Mouse (Mus musculus) stomach, embryonic 16.5 days (tissue): Measurements from ENCODE around the gene Ch25h. TPM values are rescaled to one million over a fixed set of nuclear protein-coding genes. Genes with fewer than 3 reads are reported as not detected.

ENCODE experiments used
- ATAC-seq: fragments of 200-750 bp; cut with Nextera tagmentation; 2 replicates; pipeline ENCODE4 v1.8.0; 2017; ENCODE audit warnings: moderate number of reproducible peaks, moderate TSS enrichment; ENCODE audit not compliant: insufficient read depth, low FRiP score
- H3K27ac ChIP-seq: fragments of 300-500 bp; sonication (generic); 2 replicates; pipeline ENCODE4 v1.5.1; 2014; ENCODE audit warnings: low read length
- H3K27me3 ChIP-seq: fragments of 300-500 bp; sonication (generic); 2 replicates; pipeline ENCODE4 v1.6.1; 2014; ENCODE audit warnings: low read length, control low read depth, mixed read lengths; ENCODE audit not compliant: control insufficient read depth, insufficient read depth
- H3K36me3 ChIP-seq: fragments of 300-500 bp; sonication (generic); 2 replicates; pipeline ENCODE4 v1.6.1; 2014; ENCODE audit warnings: low read length; ENCODE audit not compliant: control insufficient read depth, insufficient read depth
- H3K4me1 ChIP-seq: fragments of 300-500 bp; sonication (generic); 2 replicates; pipeline ENCODE4 v1.6.1; 2014; ENCODE audit warnings: low read length, control low read depth, mixed read lengths; ENCODE audit not compliant: control insufficient read depth, insufficient read depth
- H3K4me2 ChIP-seq: fragments of 300-500 bp; sonication (generic); 2 replicates; pipeline ENCODE4 v1.6.1; 2014; ENCODE audit warnings: low read depth, low read length, mixed read lengths
- H3K4me3 ChIP-seq: fragments of 300-500 bp; sonication (generic); replicated peaks from 2 replicates; pipeline ENCODE4 v1.5.1; 2014; ENCODE audit warnings: mild to moderate bottlenecking, low read length
- H3K9ac ChIP-seq: fragments of 300-500 bp; sonication (generic); 2 replicates; pipeline ENCODE4 v1.6.1; 2014; ENCODE audit warnings: low read length
- H3K9me3 ChIP-seq: fragments of 300-500 bp; sonication (generic); replicated peaks from 2 replicates; pipeline ENCODE4 v1.6.1; 2016; ENCODE audit warnings: low read length, control low read depth; ENCODE audit not compliant: control insufficient read depth
- WGBS: fragments of 180-500 bp; shearing (Covaris S2); extraction: QIAGEN DNeasy Blood & Tissue Kit; methylation state at CpG from one replicate; pipeline ENCODE4 v1.1.7; 2014; 5-methylcytosine and 5-hydroxymethylcytosine counted together
- polyA plus RNA-seq: library from polyadenylated mRNA; unstranded; fragments of >200 nt; fragmentation: Nextera tagmentation; extraction: Ambion mirVana; gene quantifications from 2 replicates; pipeline ENCODE4 v1.2.1, GENCODE M21; 2015

Gene Ch25h
- polyA plus RNA-seq, 1 experiment from 2014 or later, result 2.7 TPM

DNA sequence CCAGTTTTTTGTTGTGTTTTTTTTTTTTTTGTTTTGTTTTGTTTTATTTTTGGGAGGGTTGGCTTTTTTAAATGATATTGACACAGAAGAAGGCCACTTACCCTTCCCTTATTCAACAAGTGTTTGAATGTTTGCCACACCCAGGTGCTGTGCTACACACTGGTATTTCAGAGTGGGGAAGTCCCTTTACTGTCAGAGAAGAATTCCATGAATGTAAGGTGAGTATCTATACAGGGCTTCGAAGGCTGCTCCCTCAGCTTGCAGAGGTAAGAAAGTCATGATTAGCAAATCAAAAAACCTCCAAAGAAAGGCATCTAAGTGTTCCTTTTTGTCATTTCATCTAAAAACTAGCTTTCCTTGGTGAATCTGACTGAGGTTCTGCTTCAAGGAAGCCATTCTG lies 26.1 kb downstream of the Ch25h start:
- 62% methylated on average over 1 of the region's 1 CpGs for WGBS
- no peak overlapping the region for H3K27ac ChIP-seq
- H3K9ac ChIP-seq, result no peak overlapping the region
- 0 out of 2 replicates have a peak, but pooled peaks cover 2% of the 10 kb centered on the region for H3K4me1 ChIP-seq
- H3K4me2 ChIP-seq, result no peak overlapping the region
- ATAC-seq, result no peak
- no peaks in the 10 kb centered on the region for H3K36me3 ChIP-seq
- H3K4me3 ChIP-seq, result no peak overlapping the region
- H3K27me3 ChIP-seq, result no peaks in the 10 kb centered on the region
- no peaks in the 10 kb centered on the region for H3K9me3 ChIP-seq

- H3K4me2 ChIP-seq, result peak overlapping the region; percentile 30; the same call in 1 of the 2 replicates
These were observed 29.5 kb downstream of the Ch25h start for GRCm38 (mm10) chr19:34445410-34446012.

GRCm38 (mm10) chr19:34444785-34445184 lies 30.2 kb downstream of the Ch25h start:
- H3K9ac ChIP-seq, result no peak overlapping the region
- 0 out of 2 replicates have a peak overlapping the region, but pooled peaks have one; percentile 3 for H3K27ac ChIP-seq
- no peaks in the 10 kb centered on the region for H3K36me3 ChIP-seq
- H3K4me2 ChIP-seq, result no peak overlapping the region
- WGBS, result 68% methylated on average over 3 of the region's 3 CpGs
- H3K9me3 ChIP-seq, result no peaks in the 10 kb centered on the region
- H3K4me3 ChIP-seq, result no peak overlapping the region
- H3K27me3 ChIP-seq, result no peaks in the 10 kb centered on the region
- no peak for ATAC-seq
- 0 out of 2 replicates have a peak, but pooled peaks cover 2% of the 10 kb centered on the region for H3K4me1 ChIP-seq

More at GRCm38 (mm10) chr19:34445410-34446012, 29.5 kb downstream of the Ch25h start:
- H3K9ac ChIP-seq, result no peak overlapping the region
- peak overlapping the region; percentile 43 for H3K27ac ChIP-seq
- ATAC-seq, result no peak
- no peaks in the 10 kb centered on the region for H3K36me3 ChIP-seq
- 44% methylated on average over 4 of the region's 4 CpGs for WGBS
- H3K27me3 ChIP-seq, result no peaks in the 10 kb centered on the region
- H3K9me3 ChIP-seq, result no peaks in the 10 kb centered on the region
- H3K4me3 ChIP-seq, result no peak overlapping the region
- H3K4me1 ChIP-seq, result 0 out of 2 replicates have a peak, but pooled peaks cover 2% of the 10 kb centered on the region

- Histone ChIP-seq H3K36me3 (no peaks in the 10 kb centered on the region), H3K27ac (peak overlapping the region; percentile 28; the same call in 1 of the 2 replicates), H3K4me2 (no peak overlapping the region), H3K9ac (no peak overlapping the region), H3K9me3 (no peaks in the 10 kb centered on the region), H3K4me3 (no peak overlapping the region), H3K4me1 (0 out of 2 replicates have a peak, but pooled peaks cover 2% of the 10 kb centered on the region), H3K27me3 (no peaks in the 10 kb centered on the region)
- 58% methylated on average over 2 of the region's 2 CpGs for WGBS
- ATAC-seq, result peak; percentile 77
These were observed 33.0 kb downstream of the Ch25h start for GRCm38 (mm10) chr19:34441979-34442378.

GRCm38 (mm10) chr19:34435197-34435611 lies 39.8 kb downstream of the Ch25h start:
- Histone ChIP-seq H3K27ac (no peak overlapping the region), H3K4me3 (no peak overlapping the region), H3K9me3 (no peaks in the 10 kb centered on the region), H3K36me3 (no peaks in the 10 kb centered on the region), H3K9ac (no peak overlapping the region), H3K4me2 (no peak overlapping the region), H3K27me3 (no peaks in the 10 kb centered on the region), H3K4me1 (no peaks in the 10 kb centered on the region)
- 62% methylated on average over 5 of the region's 5 CpGs for WGBS
- no peak for ATAC-seq

GRCm38 (mm10) chr19:34431314-34431713 lies 43.6 kb downstream of the Ch25h start:
- H3K4me1 ChIP-seq, result no peaks in the 10 kb centered on the region
- no peak overlapping the region for H3K27ac ChIP-seq
- 84% methylated on average over 3 of the region's 3 CpGs for WGBS
- no peaks in the 10 kb centered on the region for H3K36me3 ChIP-seq
- no peak overlapping the region for H3K4me3 ChIP-seq
- H3K27me3 ChIP-seq, result no peaks in the 10 kb centered on the region
- H3K9ac ChIP-seq, result no peak overlapping the region
- H3K9me3 ChIP-seq, result no peaks in the 10 kb centered on the region
- no peak for ATAC-seq
- no peak overlapping the region for H3K4me2 ChIP-seq

DNA sequence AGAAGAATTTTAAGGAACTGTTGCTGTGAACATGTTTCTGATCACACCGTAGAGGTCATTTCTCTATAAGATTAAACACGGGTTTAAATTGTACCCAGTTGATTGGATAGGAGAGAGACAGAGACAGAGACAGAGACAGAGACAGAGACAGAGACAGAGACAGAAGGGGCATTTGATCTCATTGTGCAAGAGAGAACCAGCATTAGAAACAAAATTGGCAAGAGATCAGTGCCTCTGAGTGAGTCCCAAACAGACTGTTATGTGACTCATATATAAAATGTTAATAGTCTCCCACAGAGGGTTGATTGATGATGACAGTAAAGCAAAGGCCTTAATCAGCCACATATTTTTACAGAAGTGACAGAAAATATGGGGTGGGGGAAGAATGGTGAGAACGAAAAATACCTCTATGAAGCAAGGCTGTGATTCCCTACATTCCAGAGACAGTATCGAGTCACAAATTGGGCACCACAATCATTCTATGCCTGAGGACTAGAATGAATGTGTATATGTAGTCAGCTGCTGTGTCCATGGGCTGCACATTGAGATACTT lies 51.1 kb downstream of the Ch25h start:
- Histone ChIP-seq H3K4me1 (0 out of 2 replicates have a peak, but pooled peaks cover 3% of the 10 kb centered on the region), H3K36me3 (no peaks in the 10 kb centered on the region), H3K4me3 (no peak overlapping the region), H3K9ac (no peak overlapping the region), H3K27ac (no peak overlapping the region), H3K27me3 (no peaks in the 10 kb centered on the region), H3K9me3 (no peaks in the 10 kb centered on the region), H3K4me2 (no peak overlapping the region)
- ATAC-seq, result no peak
- 72% methylated on average over 4 of the region's 4 CpGs for WGBS

Other genes with a start within 250 kb of the Ch25h start
- 2,412 and 2,864 TPM in 2 replicates for gene Acta2, start 219.6 kb downstream of the Ch25h start, polyA plus RNA-seq
- gene Fas, start 184.5 kb downstream of the Ch25h start, polyA plus RNA-seq, result 5.1 and 5.9 TPM in 2 replicates
- 31.2 and 32.4 TPM in 2 replicates for gene Lipa, start 52.3 kb upstream of the Ch25h start, polyA plus RNA-seq
- 6.2 and 6.3 TPM in 2 replicates for gene Ifit2, start 75.5 kb upstream of the Ch25h start, polyA plus RNA-seq
- gene Ifit3, start 108.4 kb upstream of the Ch25h start, polyA plus RNA-seq, result 0.53 and 0.76 TPM in 2 replicates
- 0.27 and 0.37 TPM in 2 replicates for gene Ifit1bl1, start 126.8 kb upstream of the Ch25h start, polyA plus RNA-seq
- 0.17 and 0.30 TPM in 2 replicates for gene Ifit3b, start 132.8 kb upstream of the Ch25h start, polyA plus RNA-seq
- gene Ifit1bl2, start 165.6 kb upstream of the Ch25h start, polyA plus RNA-seq, result 1.8 and 2.3 TPM in 2 replicates
- 0.67 and 1.4 TPM in 2 replicates for gene Ifit1, start 165.7 kb upstream of the Ch25h start, polyA plus RNA-seq